Mouse (Mus musculus) testis, adult 2 months (tissue): ENCODE data around the gene Zswim9.

Experiments
- CTCF ChIP-seq: fragments of 200-500 bp; IDR thresholded peaks from 2 replicates; pipeline ENCODE4 v1.5.1; 2012; ENCODE audit warnings: low read depth, mild to moderate bottlenecking, inconsistent platforms, low read length, moderate library complexity; ENCODE audit not compliant: control insufficient read depth, insufficient read depth, insufficient replicate concordance
- POLR2A ChIP-seq: fragments of 200-500 bp; IDR thresholded peaks from 2 replicates; pipeline ENCODE4 v1.6.1; 2012; ENCODE audit warnings: low read depth, mild to moderate bottlenecking, inconsistent platforms, low read length, moderate library complexity; ENCODE audit not compliant: control insufficient read depth

GRCm38 (mm10) chr7:13324316-13324715, 45.8 kb upstream of the Zswim9 start, which contains the start of gene Pla2g4c:
- TF ChIP-seq POLR2A (no peak), CTCF (no peak)
